Mouse (Mus musculus): Measurements from ENCODE around the gene Dusp14. TPM values are rescaled to one million over a fixed set of nuclear protein-coding genes. Genes with fewer than 3 reads are reported as not detected.

Gene Dusp14
- polyA plus RNA-seq, 1 experiment = 16.2 TPM

DNA sequence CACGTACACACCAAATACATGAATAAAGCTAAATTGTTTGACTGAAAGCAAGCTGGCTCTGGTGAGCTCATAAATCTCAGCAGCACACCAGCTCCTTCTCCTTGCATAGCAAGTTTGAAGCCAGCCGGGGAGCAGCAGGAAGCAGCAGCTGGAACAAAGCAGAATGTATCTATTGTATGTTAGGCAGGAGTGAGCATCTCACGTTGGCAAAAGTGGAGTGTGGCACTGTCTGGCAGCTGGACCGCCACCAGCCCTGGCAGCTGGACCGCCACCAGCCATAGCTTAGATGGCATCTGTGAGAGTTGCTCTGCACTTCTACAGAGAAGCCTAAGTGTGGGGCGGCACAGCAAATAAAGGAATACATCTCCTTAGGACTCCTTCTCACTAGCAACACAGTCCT, 65.1 kb downstream of the Dusp14 start:
- no peak for TF ChIP-seq CTCF (IDR thresholded peaks at IDR 0.05; ENCODE audit: borderline replicate concordance, insufficient read depth, low read length)
- TF ChIP-seq POLR2A (IDR thresholded peaks at IDR 0.05; ENCODE audit: low read depth, low read length) = no peak
- H3K27ac ChIP-seq (ENCODE audit: insufficient read depth, low read length) = no peak overlapping the region
- H3K4me3 ChIP-seq (ENCODE audit: insufficient read depth, low read length) = no peak overlapping the region

DNA sequence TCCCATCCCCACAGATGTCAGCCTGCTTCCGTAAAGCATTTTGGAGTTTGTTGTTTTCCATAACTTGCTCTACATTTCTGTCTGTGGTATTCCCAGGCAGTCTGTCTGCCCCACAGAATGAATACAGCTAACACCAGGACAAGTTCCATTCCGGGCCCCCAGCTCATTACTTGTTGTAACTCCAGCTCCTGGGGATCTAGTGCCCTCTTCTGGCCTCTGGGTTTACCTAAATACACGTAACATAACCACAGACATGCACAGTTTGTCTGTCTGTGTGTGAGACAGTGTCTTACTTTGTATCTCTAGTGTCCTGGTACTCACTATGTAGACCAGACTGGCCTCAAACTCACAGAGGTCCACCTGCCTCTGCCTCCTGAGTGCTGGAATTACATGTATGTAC, 67.8 kb downstream of the Dusp14 start:
- Histone ChIP-seq H3K4me3 (ENCODE audit: insufficient read depth, low read length) (no peak overlapping the region), H3K4me1 (ENCODE audit: control insufficient read depth, insufficient read depth, low read length) (no peaks in the 10 kb centered on the region), H3K27ac (ENCODE audit: insufficient read depth, low read length) (no peak overlapping the region)
- no peak for TF ChIP-seq CTCF (IDR thresholded peaks at IDR 0.05; ENCODE audit: borderline replicate concordance, insufficient read depth, low read length)
- TF ChIP-seq POLR2A (IDR thresholded peaks at IDR 0.05; ENCODE audit: low read depth, low read length) = no peak

More for the DNA sequence above, 65.1 kb downstream of the Dusp14 start:
- H3K4me1 ChIP-seq (ENCODE audit: control insufficient read depth, insufficient read depth, low read length) = no peaks in the 10 kb centered on the region

DNA sequence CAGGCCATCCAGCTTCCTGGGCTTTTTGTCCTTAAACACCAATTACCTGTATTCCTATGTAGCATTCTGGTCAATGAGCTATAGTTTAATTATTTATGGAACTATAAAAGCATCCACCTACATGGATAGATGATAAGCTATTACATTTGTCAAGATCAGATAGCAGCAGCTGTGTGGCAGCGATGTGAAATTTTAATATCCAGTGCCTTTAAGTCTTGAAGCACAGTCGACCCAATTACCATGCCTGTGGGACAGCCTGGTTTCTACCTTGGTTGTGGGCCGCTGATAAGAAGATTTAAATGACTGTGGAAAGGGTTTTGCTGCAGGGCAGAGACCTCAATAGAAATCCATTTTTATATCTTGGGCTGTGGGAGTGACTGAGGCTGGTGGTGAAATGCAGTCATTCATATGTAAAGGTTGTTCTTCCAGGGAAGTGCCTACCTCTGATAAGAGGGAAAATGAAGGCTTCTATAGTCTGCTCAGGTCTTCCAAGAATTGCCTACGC, 69.6 kb downstream of the Dusp14 start:
- Histone ChIP-seq H3K4me1 (ENCODE audit: control insufficient read depth, insufficient read depth, low read length) (no peaks in the 10 kb centered on the region), H3K4me3 (ENCODE audit: insufficient read depth, low read length) (no peak overlapping the region), H3K27ac (ENCODE audit: insufficient read depth, low read length) (no peak overlapping the region)
- TF ChIP-seq POLR2A (IDR thresholded peaks at IDR 0.05; ENCODE audit: low read depth, low read length) = no peak
- TF ChIP-seq CTCF (IDR thresholded peaks at IDR 0.05; ENCODE audit: borderline replicate concordance, insufficient read depth, low read length) = no peak

DNA sequence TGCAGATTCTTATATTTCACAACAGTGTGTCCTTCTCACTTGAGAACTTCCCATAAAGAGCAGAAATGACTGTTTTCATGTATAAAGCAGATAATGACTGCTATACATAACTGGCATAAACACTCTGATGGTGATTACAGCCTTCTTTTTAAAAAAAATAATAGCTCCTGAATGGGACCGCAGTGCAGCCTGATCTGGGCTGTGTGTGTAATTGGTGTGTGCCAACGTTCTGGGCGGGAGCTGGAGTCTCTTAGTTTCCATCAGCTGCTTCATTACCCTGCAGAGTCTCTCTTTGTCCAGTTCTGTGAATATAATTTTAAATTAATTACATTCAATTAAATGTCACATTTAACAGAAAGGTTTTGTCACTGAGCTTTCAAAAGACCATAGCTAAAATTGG, 70.1 kb downstream of the Dusp14 start:
- no peak overlapping the region for H3K27ac ChIP-seq (ENCODE audit: insufficient read depth, low read length)
- no peaks in the 10 kb centered on the region for H3K4me1 ChIP-seq (ENCODE audit: control insufficient read depth, insufficient read depth, low read length)
- no peak overlapping the region for H3K4me3 ChIP-seq (ENCODE audit: insufficient read depth, low read length)
- TF ChIP-seq POLR2A (IDR thresholded peaks at IDR 0.05; ENCODE audit: low read depth, low read length) (no peak), CTCF (IDR thresholded peaks at IDR 0.05; ENCODE audit: borderline replicate concordance, insufficient read depth, low read length) (no peak)

Other genes starting within 250 kb of the Dusp14 start
- not detected in 2 replicates for gene Hnf1b, start 219.2 kb downstream of the Dusp14 start, polyA plus RNA-seq (2011; ENCODE audit: insufficient read length, low read depth, missing spikeins)
- gene Ddx52, start 127.2 kb downstream of the Dusp14 start, polyA plus RNA-seq (2011; ENCODE audit: insufficient read length, low read depth, missing spikeins) = 30.8 and 31.0 TPM in 2 replicates
- 16.8 and 23.8 TPM in 2 replicates for gene Synrg, start 104.8 kb downstream of the Dusp14 start, polyA plus RNA-seq (2011; ENCODE audit: insufficient read length, low read depth, missing spikeins)
- gene Tada2a, start 60.3 kb upstream of the Dusp14 start, polyA plus RNA-seq (2011; ENCODE audit: insufficient read length, low read depth, missing spikeins) = 26.2 and 33.0 TPM in 2 replicates
- gene Acaca, start 60.4 kb upstream of the Dusp14 start, polyA plus RNA-seq (2011; ENCODE audit: insufficient read length, low read depth, missing spikeins) = 49.2 and 52.2 TPM in 2 replicates
- not detected in 2 replicates for gene Gm11437, start 98.2 kb upstream of the Dusp14 start, polyA plus RNA-seq (2011; ENCODE audit: insufficient read length, low read depth, missing spikeins)